Mouse (Mus musculus): ENCODE results near the gene Slc35g3. TPM values are rescaled to one million over a fixed set of nuclear protein-coding genes. Genes with fewer than 3 reads are reported as not detected.

The Slc35g3 gene
- polyA plus RNA-seq, 1 experiment: 236 TPM

DNA sequence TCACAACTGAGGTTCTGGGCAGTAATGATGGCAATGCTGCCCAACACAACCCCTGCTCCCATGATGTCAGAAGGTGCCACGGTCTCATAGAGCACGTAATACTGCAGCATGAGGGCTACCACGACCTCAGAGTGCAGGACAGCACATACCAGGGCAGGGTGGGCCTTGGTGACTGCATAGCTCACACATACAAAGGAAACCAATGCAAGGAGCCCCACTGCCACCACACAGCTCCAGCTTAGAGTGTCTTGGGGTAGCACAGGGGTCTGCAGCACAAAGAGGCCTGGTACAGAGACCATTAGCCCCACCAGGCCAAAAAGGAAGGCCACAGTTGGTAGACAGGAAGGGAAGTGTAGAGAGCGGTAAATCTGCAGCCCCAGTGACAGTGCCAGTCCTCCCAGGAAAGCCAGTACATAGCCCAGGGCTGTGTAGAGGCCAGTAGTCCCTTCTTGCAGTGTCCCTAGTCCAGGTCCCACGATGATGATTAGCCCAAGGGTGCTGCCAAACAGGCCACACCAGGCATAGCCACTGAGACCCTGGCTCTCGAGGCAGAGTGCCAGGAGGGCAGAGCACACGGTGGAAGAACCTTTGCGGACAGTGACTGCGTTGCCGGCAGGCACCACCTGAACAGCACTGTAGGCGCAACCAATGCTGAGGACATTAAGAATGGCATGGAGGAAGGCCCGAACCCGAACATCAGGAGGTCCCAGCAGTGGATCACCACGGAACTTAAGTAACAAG, 1.4 kb downstream of the Slc35g3 start:
- H3K36me3 ChIP-seq (ENCODE audit: control insufficient read depth, insufficient read depth, low read length): peaks cover 3% of the 10 kb centered on the region
- peak overlapping the region; percentile 99 for H3K4me3 ChIP-seq (ENCODE audit: control insufficient read depth, low read depth, low read length)
- no peaks in the 10 kb centered on the region for H3K27me3 ChIP-seq (ENCODE audit: control insufficient read depth, insufficient read depth, low read length)
- TF ChIP-seq POLR2A (IDR thresholded peaks at IDR 0.05; ENCODE audit: control insufficient read depth, low read depth, low read length): no peak; the same call in 1 of the 2 replicates
- no peak for TF ChIP-seq CTCF (IDR thresholded peaks at IDR 0.05; ENCODE audit: control insufficient read depth, insufficient read depth, insufficient replicate concordance, low read depth, low read length)
- H3K4me1 ChIP-seq (ENCODE audit: control insufficient read depth, insufficient read depth, low read length): peaks cover 16% of the 10 kb centered on the region
- no peak overlapping the region for H3K27ac ChIP-seq (ENCODE audit: control insufficient read depth, insufficient read depth, low read depth, low read length)

DNA sequence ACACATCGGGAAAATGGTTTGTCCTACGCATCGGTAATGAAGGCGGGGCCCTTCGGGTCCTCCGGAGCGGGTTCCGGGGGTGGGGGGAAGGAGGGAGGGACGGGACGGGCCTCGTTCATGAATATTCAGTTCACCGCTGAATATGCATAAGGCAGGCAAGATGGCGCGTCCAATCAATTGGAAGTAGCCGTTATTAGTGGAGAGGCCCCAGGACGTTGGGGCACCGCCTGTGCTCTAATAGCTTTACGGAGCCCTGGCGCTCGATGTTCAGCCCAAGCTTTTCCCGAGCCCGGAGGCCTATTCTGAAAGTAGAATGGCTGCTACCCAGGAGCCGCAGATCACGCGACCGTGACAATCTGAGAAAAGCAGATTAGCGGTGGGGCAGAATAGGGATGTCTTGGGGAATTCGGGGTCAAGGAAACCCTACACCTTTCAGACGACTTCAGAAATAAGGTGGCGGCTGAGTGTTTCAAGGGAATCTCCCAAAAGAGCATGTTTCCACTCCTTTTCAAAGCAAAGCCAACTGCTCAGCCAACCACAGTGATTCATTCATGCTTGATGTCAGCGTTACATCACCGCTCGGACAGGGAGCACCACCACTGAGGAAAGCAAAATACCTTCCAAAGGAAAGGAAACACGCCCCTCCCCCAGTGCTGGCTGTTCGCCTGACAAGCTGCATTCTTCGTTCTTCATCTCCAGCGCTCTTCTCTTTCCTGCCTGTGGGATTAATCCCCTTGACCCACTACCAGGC, 2.6 kb downstream of the Slc35g3 start:
- peak; percentile 63 for TF ChIP-seq POLR2A (IDR thresholded peaks at IDR 0.05; ENCODE audit: control insufficient read depth, low read depth, low read length)
- TF ChIP-seq CTCF (IDR thresholded peaks at IDR 0.05; ENCODE audit: control insufficient read depth, insufficient read depth, insufficient replicate concordance, low read depth, low read length): no peak
- Histone ChIP-seq H3K27me3 (ENCODE audit: control insufficient read depth, insufficient read depth, low read length) (no peaks in the 10 kb centered on the region), H3K4me1 (ENCODE audit: control insufficient read depth, insufficient read depth, low read length) (peaks cover 12% of the 10 kb centered on the region), H3K4me3 (ENCODE audit: control insufficient read depth, low read depth, low read length) (peak overlapping the region; percentile 99), H3K27ac (ENCODE audit: control insufficient read depth, insufficient read depth, low read depth, low read length) (peak overlapping the region; percentile 100), H3K36me3 (ENCODE audit: control insufficient read depth, insufficient read depth, low read length) (peaks cover 3% of the 10 kb centered on the region)

DNA sequence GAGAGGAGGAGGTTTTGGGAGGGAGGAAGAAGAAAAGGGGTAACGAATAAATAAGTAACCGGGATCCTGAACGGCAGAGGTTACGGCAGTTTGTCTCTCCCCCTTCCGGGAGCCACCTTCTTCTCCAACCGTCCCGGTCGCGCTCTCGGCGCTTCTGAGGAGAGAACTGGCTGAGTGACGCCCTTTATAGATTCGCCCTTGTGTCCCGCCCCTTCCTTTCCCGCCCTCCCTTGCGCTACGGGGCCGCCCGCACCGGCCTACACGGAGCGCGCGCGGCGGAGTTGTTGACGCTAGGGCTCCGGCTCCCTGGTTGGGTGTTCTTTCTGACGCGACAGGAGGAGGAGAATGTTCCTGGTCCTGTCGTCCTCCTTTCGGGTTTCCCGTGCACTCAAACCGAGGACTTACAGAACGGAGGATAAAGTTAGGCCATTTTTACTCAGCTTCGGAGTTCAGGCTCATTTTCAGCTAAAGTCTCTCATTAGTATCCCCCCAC, 3.2 kb downstream of the Slc35g3 start, which contains the start of gene Polr2a:
Gene Polr2a (minus strand): TSS at position 160 of the 493 bp plus-strand sequence.
- peaks cover 3% of the 10 kb centered on the region for H3K36me3 ChIP-seq (ENCODE audit: control insufficient read depth, insufficient read depth, low read length)
- TF ChIP-seq POLR2A (IDR thresholded peaks at IDR 0.05; ENCODE audit: control insufficient read depth, low read depth, low read length): peak; percentile 100
- TF ChIP-seq CTCF (IDR thresholded peaks at IDR 0.05; ENCODE audit: control insufficient read depth, insufficient read depth, insufficient replicate concordance, low read depth, low read length): no peak
- peak within 1 kb of the TSS; percentile 100 for H3K27ac ChIP-seq (ENCODE audit: control insufficient read depth, insufficient read depth, low read depth, low read length)
- peak within 1 kb of the TSS; percentile 99 for H3K4me3 ChIP-seq (ENCODE audit: control insufficient read depth, low read depth, low read length)
- H3K4me1 ChIP-seq (ENCODE audit: control insufficient read depth, insufficient read depth, low read length): peaks cover 12% of the 10 kb centered on the region
- H3K27me3 ChIP-seq (ENCODE audit: control insufficient read depth, insufficient read depth, low read length): no peaks in the 10 kb centered on the region

DNA sequence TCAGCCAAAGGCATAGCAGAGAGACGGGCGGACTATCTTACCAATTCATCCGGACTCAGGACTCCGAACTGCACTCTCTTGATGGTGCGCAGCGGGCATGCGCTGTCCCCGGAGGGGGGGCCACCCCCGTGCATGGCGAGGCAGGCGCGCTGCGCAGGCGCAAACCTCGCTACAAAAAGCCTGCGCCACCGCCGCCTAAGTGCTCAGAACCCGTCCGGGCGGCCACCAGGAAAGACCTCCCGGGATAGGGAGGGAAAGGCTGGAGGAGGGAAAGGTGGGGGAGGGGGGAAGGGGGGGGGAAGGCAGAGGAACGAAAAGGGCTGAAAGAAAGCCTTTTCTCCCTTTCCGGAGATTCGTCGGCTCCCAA, 3.7 kb downstream of the Slc35g3 start:
- peaks cover 3% of the 10 kb centered on the region for H3K36me3 ChIP-seq (ENCODE audit: control insufficient read depth, insufficient read depth, low read length)
- peaks cover 12% of the 10 kb centered on the region for H3K4me1 ChIP-seq (ENCODE audit: control insufficient read depth, insufficient read depth, low read length)
- peak overlapping the region; percentile 99 for H3K4me3 ChIP-seq (ENCODE audit: control insufficient read depth, low read depth, low read length)
- H3K27me3 ChIP-seq (ENCODE audit: control insufficient read depth, insufficient read depth, low read length): no peaks in the 10 kb centered on the region
- peak overlapping the region; percentile 100 for H3K27ac ChIP-seq (ENCODE audit: control insufficient read depth, insufficient read depth, low read depth, low read length)
- TF ChIP-seq CTCF (IDR thresholded peaks at IDR 0.05; ENCODE audit: control insufficient read depth, insufficient read depth, insufficient replicate concordance, low read depth, low read length): 0 out of 2 replicates have a peak, but pooled peaks have one; percentile 12
- TF ChIP-seq POLR2A (IDR thresholded peaks at IDR 0.05; ENCODE audit: control insufficient read depth, low read depth, low read length): no peak; the same call in none of the 2 replicates

DNA sequence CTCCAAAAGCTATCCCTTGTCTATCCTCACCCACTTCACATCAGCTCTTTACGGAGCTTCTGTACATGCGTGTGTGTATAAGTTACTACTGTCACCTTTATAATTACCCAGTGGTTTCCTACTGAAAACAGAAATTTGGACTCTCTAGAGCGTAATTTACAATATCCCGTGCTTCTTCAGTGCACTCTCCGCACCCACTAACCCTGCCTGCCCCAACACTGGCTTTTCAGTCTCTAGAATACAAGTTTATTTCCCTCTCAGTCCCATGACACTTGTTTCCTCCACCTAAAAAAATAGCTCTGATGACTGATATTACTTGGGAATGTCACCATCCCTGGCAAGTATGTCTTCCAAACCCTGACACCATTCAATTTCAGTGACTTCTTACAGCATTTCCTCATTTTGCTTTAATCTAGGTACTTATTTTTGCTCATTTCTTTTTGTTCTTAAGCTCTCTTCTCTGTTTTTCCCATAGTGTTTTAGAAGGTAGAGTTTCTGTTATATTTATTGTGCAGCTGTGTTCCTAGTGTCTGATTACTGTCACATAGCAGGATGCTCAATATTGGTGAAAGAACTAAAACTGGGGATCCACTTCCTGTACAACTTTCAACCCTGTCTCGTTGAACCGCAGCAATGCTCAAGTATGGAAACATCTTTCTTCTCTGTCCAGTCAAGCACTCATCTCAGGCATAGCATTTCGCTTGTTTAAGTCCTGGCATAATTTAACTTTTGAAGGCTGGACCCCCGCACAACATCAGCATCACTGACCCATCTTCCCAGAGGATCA, 4.3 kb downstream of the Slc35g3 start:
- H3K4me1 ChIP-seq (ENCODE audit: control insufficient read depth, insufficient read depth, low read length): peaks cover 12% of the 10 kb centered on the region
- H3K36me3 ChIP-seq (ENCODE audit: control insufficient read depth, insufficient read depth, low read length): peaks cover 3% of the 10 kb centered on the region
- H3K27me3 ChIP-seq (ENCODE audit: control insufficient read depth, insufficient read depth, low read length): no peaks in the 10 kb centered on the region
- peak overlapping the region; percentile 99 for H3K4me3 ChIP-seq (ENCODE audit: control insufficient read depth, low read depth, low read length)
- TF ChIP-seq CTCF (IDR thresholded peaks at IDR 0.05; ENCODE audit: control insufficient read depth, insufficient read depth, insufficient replicate concordance, low read depth, low read length) (no peak), POLR2A (IDR thresholded peaks at IDR 0.05; ENCODE audit: control insufficient read depth, low read depth, low read length) (no peak)
- H3K27ac ChIP-seq (ENCODE audit: control insufficient read depth, insufficient read depth, low read depth, low read length): peak overlapping the region; percentile 84

DNA sequence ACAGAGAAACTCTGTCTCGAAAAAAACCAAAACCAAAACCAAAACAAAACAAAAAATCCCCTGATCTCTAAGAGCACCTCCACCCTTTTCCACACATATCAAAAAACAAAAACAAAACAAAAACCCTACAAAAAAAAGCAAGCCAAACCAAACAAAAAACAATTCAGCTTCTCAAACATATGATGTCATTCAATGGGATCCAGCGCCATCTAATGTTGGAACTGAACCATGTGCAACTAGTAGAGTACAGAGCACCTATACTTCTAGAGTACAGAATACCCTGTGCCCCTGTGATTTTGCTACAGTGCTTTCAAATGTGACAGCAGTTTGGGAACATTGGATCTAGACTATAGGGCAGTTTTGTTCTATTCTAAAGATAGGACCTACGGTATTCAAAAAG, 7.1 kb downstream of the Slc35g3 start:
- Histone ChIP-seq H3K27ac (ENCODE audit: control insufficient read depth, insufficient read depth, low read depth, low read length) (no peak overlapping the region), H3K27me3 (ENCODE audit: control insufficient read depth, insufficient read depth, low read length) (no peaks in the 10 kb centered on the region), H3K4me1 (ENCODE audit: control insufficient read depth, insufficient read depth, low read length) (peaks cover 7% of the 10 kb centered on the region), H3K36me3 (ENCODE audit: control insufficient read depth, insufficient read depth, low read length) (peaks cover 3% of the 10 kb centered on the region), H3K4me3 (ENCODE audit: control insufficient read depth, low read depth, low read length) (no peak overlapping the region)
- TF ChIP-seq CTCF (IDR thresholded peaks at IDR 0.05; ENCODE audit: control insufficient read depth, insufficient read depth, insufficient replicate concordance, low read depth, low read length) (no peak), POLR2A (IDR thresholded peaks at IDR 0.05; ENCODE audit: control insufficient read depth, low read depth, low read length) (no peak)

All from testis, adult 2 months (tissue).